Mouse (Mus musculus): ENCODE measurements around the gene Tyw3.
"Not testable (repeated sequence)": the region's sequence is repeated elsewhere in the genome, so short reads cannot be mapped to it uniquely, and the experiment has no call there.

Tyw3 gene

DNA sequence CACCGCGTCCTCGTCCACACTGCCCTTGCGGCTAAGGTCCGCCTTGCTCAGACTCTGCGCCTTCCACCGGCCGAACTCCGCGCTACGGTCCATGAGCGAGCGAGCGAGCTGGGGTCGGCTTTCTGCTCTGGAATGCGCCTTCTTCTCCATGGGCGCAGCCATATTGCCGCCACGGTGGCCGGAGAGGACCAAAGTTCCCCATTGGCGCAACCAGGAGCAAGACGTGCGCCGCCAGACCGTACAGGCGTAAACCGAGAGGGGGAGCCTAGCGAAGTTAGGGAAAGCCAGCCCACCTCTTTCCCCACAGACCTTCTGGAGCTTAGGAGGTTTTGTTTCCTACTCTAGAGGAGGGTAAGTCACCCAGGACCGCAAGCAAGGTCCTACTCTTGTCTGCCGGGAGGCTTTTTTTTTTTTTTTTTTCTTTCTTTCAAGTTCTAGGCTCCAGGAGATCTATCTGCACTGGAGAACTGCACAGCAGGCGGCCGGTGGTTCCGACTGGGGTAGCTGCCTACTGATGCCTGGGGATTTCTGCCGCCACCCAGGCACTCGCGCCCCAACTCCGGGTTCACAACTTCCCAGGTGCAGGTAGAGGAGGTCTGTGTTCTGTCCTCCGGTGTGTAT, at the start of gene Tyw3:
TSS of gene Tyw3 (minus strand) at position 171 of the 621 bp plus-strand sequence.
- DNase-seq = peak; percentile 86 to 95

DNA sequence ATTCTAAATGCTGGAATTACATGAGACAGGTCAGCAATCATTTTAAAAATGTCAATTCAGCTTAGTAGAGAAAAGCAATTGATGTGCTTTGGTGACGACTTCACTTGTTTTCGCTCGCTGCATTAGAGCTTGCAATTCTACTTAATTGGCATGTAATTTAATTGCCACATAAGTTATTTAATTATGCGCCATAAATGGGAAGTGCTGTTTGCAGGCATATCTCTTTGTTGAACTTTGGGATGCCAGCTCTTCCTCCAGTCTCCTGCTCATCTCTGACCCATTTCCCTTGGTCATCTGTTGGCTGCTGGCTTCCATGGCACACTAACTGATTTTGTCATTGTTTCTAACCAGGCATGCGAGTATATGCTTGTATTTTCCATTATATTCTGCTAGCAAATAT, 36.2 kb upstream of the Tyw3 start:
- no peak for DNase-seq

DNA sequence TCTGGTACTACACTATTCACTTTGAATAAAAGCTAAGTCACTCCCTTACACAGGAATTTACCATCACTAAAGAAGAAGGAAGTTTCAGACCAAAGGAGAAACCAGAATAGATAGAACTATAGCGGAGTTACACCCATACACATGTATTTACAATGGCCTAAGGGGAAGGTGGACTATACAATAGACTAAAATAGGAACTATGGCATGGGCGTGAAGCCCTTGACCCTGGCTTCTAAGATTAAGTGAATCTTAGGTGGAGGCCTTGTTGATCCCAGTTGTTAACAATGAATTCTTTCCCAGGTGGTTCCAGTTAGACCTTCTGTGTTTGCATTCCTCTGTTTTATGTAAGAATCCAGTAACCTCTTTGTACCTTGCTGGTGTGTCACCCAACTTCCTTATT, 34.4 kb upstream of the Tyw3 start:
- not testable (repeated sequence) for DNase-seq

DNA sequence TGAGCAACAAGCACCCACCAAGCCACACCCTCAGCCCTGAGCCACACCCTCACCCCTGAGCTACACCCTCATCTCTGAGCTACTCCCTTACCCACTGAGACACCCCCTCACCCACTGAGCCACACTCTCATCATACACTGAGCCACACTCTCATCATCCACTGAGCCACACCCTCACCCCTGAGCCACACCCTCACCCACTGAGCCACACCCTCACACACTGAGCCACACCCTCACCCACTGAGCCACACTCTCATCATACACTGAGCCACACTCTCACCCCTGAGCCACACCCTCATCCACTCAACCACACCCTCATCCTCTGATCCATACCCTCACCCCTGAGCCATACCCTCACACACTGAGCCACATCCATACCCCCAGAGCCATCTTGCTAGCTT, 31.4 kb upstream of the Tyw3 start:
- no peak for DNase-seq

DNA sequence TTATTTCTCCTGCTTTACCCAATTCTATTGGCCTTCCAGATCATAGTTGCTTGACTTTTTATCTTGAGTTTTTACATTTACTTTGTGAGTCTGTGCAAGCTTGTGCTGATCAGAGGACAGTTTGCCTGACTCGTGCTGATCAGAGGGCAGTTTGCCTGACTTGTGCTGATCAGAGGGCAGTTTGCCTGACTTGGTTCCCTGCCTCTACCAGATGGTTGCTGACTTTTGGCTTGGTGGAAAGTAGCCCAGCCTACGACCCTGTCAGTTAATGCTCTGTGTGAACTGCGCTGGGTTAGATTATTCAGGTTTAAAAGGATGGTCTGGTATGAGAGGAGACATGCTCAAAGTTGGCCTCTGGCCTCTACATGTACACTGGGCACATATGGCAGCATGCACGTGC, 19.2 kb upstream of the Tyw3 start:
- no peak for DNase-seq

DNA sequence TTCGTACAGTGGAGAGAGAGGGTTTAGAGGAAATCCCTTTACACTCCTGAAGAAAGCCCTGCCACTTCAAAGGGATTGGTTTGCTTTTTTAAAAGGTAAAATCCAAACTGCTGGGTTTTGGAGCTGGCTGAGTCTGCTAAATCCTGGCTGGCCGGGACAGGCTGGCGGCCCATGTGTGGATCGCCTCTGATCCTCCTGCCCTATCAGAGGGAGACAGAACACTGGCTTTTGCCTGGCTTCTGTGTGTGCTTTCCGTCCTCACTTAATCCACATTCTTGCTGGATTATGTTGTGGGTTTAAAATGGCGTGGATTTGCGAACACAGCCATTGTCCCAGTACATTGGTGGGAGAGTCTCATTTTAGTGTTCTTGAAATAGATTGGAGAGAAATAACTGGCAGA, 18.4 kb upstream of the Tyw3 start:
- no peak for DNase-seq

DNA sequence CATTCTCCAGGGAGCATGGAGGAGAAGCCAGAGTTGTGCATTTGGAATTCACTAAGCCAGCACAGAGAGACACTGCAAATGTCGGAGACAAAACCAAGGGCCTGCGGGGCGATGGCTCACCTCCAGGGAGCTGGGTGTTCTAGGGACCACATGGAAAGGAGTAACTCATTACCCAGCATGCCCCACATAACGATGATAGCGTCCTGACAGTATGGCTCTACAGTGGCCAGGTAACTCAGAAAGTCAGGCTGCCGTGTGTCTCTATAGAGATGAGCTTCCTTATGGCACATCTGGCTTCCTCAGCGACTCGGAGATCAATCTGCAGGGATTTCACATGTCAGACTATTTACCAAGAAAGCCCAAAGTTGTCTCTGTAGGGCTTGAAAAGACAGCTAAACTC, 17.9 kb upstream of the Tyw3 start:
- no peak for DNase-seq

DNA sequence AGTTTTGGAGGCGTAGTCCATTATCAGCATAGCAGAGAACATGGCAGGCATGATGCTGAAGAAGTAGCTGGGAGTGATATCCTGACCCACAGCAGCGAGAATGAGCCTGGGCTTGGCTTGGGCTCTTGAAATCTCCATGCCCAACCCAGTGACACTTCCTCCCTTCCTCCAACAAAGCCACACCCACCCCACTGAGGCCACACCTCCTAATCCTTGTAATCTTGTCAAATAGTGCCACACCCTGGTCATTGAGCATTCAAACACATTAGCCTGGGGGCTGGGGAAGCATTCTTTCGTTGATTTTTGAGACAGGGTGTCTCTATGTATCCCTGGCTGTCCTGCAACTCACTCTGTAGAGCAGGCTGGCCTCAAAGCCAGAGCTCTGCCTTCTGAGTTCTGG, 15.0 kb upstream of the Tyw3 start:
- DNase-seq = no peak

DNA sequence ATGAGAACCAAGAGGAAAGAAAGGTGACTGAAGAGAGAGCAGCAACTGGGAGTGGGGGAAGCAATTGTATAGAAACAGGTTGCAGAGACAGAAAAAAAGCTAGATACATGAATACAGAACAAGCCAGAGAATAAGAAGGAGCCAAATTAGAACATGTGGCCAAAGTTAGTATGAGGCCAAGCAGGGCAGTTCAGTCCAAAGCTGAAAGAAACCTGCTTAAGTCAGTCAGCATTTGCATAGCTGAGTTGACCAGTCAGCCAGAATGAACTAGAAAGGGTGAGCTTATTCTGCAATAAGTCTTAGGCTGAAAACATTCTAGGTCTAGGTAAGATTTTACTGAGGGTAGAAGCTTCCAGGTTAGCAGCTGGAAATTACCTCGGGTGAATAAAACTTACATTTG, 11.0 kb upstream of the Tyw3 start:
- no peak for DNase-seq

DNA sequence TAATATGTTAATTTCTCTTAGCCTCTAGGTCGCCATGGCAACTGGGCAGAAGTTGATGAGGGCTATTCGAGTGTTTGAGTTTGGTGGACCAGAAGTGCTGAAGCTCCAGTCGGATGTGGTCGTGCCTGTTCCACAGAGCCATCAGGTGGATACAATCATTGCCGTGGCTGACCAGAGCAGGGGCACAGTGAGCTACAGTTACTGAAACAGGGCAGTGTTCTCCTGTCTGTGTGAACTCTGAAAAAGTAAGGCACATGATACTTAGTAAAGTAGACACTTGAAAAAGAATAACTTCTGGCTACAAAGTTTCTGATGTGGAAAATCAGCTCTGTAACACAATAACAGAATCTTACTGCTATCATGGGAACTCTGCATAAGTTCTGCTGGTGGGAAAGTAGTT, 8.0 kb upstream of the Tyw3 start:
- DNase-seq = no peak

DNA sequence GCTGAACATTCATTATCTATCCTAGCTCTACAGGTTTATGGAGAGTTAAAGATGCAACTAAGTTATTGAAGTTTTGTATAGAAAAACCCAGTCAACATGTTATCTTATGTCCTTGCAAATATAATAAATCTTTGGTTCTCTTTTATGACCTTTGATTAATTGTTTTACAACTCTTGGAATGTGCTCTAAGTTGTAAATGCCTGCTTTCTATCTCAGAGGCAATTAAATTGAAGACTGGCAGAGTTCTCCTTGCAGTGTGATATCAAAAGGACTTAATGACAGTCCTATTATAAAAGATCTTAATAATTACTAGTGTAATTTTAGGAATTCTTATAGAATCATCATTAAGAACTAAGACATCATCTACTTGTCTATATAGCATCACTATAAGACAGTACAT, 5.2 kb upstream of the Tyw3 start:
- DNase-seq = no peak

DNA sequence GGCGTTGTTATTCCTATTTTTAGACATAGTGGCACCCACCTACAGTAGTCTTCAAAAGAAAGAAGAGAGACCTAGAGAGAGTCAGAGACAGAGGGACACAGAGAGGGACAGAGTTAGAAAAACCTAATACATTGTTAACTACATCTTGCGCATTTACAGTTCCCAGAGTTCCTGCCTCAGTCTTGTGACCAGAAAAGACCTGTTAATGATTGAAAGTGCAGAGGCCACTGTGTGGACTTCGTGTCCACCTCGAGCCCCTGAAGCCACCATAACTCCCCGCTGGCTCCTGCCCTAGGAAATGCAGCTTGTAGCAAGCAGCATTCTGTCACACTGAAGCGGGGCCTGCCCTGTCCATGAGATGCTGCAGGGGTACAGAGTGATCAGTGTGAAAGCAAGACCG, 657 bp upstream of the Tyw3 start:
- no peak for DNase-seq

DNA sequence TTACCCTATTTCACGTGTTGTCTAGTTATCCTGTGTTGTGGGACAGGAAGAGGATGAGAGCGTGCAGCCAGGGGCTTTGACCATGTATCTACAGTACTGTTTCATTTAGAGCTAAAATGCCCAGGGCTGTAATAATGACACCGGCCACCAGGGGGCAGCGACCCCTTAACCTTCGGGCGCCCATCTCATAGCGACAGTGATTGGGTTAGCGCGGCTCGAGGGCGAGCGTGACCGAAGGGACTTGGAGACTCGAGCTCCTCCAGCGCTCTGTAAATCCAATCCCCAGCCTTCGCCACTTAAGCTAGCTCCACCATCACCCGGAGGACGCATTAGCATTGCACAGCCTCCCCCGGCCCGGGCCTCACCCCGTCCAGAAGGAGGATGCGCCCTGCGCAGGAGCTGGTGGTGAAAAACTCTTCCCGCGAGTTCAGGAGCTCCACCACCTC, 393 bp downstream of the Tyw3 start, which contains the start of gene Cryz:
TSS of gene Cryz (plus strand) at position 224 of the 446 bp plus-strand sequence.
- peak; percentile 76 to 92 for DNase-seq

DNA sequence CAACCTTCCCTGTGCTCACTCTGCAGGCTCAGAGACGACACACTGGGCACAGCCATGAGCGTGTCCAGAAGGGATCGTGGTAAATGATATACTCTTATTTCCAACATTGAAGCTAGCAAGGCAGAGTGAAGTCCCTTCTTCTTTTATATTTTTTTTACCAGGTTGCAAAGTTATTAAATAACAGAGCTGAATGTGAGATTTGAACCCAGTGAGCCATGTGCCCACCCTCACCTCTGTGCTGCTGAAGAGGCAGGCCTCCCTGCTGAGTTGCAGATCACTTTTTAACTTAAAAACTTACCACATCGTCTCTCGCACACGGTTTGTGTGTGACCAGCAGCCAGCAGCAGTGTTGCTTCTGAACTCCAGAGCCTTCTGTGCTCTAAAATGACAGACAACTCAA, 2.7 kb downstream of the Tyw3 start:
- DNase-seq = no peak

DNA sequence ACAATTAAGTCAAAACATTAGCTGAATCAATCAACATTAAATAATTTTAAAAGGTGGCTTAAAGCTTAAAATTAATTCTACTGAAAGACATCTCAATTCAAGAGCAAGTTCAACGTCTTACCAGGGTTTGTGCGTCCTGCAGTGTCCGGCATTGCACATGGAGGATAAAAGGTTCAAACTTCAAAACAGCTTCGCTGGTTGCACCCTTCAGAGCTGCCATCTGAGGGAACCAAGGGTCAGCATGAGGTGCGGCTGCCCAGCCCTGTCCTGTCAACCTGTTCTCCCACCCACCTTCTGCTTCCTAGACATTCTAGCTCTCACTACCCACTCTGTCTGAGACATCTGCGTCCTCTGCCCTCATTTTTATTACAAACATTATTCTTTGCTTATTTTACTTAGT, 3.3 kb downstream of the Tyw3 start:
- no peak for DNase-seq

DNA sequence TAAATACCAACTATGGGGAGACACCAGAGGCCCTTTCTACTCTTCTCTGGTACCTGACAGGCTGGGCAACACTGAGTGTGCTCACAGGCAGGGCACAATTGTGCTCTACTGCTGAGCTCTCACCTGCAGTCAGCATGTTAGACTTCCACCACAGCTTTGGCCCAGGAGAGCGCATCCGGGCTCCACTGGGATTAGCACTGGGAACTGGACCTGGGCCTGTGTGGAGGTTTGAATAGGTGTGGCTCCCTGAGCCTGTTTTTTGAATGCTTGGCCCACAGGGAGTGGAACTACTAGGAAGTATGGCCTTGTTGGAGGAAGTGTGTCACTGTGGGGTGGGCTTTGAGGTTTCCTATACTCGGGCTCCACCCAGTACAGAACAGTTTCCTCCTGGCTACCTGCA, 5.3 kb downstream of the Tyw3 start:
- no peak for DNase-seq

DNA sequence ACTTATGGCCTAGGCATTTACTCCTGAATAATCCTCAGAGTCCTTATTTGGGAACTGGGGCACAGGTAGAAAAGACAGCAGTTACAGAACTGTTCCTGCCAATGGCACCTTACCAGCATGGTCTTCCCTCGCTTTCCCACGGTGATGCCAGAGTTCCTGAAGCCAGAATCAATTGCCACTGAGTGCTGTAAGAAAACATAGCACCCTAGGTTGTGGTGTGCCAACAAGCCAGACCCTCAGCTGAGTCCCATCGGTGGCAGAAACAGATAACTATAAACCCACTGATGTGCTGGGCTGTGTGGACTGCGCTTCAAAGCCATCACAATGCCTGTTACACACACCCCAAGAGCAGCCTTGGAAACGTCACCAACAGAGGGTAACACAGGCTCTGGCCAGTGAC, 5.9 kb downstream of the Tyw3 start:
- no peak for DNase-seq

DNA sequence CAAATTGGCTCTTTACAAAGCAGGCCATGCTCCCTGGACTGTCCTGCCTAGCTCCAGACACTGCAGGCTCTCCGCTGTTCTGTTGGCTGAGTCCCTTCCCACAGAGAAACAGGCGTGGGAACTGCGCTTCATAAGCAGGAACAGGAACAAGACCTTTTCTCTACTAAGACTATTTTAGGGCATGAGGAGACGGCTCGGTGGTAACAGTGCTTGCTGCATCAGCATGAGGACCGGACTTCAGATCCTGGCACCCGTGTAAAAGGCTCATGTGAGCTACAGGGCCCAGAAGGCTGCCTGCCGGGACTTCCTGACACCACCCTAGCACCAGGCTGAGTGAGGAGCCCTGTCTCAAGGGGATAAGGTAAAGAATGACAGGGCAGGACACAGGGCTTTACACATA, 12.6 kb downstream of the Tyw3 start:
- no peak for DNase-seq

DNA sequence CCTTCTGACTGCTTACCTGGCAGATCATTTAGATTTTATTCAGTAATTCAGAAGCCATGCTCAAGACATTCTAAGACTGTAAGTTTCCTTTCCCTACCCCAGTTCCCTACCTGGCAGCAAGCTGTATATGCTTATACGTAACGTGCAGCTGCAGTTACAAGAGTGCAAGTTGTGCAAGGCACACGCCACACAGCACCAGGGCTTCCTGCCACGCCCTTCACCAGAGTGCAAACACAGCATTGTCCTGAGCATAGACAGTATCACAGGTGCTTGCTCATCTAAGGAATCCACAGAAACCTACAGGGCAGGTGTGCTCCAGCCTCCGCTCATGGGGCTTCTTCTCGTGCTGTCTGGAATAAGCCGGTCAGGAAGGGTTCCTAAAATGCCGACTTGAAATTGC, 19.0 kb downstream of the Tyw3 start:
- DNase-seq = no peak

DNA sequence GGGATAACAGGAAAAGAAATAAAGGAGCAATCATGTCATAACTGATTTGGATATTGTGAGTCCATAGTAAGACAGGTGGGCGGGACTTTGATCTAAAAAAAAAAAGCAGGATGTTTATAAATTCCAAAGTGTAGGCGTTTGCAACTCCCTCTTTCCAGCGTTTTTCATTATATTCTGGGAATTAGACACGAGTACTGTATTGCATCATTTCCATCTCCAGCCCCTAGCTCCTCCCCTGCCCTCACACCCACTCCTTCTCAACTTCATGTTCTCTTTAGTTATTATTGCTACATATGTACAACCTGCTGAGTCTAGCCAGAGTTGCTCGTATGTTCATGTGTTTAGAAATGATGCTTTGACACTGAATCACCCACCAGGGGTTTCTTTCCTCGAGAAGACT, 23.2 kb downstream of the Tyw3 start:
- DNase-seq = no peak

DNA sequence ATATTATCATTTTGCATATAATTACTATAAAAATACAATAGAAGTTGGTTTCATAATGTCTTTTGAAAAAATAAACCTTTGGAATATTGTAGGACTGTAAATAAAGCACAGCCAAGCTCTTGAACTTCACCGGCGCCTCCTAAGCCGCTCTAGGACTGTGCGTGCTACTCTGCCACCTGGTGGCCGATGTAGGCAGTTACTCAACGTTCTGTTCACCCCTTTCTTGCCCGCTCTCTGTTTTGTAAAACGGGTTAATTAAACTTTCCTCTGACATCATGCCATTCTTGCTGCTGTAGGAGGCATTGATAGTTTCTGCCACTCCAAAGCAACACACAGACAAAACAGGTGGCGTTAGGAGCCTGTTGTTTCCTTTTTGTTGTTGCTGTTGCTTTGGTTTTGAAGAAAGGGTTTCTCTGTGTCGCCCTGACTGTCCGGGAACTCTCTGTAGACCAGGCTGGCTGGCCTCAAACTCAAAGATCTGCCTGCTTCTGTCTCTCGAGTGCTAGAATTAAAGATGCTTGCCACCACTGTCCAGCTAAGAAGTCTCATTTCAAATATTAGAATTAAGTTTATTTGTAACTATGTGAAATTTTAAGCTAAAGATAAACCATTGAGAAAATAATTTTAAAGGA, 24.4 kb downstream of the Tyw3 start:
- DNase-seq = peak in 1 of 2 experiments; percentile 63

DNA sequence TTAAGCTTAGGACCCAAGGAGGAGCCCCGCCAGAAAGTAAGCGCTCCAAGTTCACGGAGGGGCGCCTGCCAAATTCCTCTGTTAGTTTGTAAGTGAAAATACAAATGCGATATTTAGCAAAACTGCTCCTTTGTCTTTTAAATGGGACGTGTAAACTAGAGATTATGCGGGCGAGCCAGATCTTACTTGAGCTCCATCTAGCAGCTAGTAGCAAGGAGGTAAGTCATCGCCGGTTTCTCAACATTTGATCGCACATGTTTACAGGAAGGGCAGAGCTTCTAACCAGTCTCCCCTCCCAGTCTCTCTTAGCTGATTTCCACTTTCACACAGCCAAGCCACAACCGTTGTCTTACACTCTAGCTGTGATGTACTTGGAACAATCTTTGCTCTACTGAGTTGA, 26.1 kb downstream of the Tyw3 start:
- DNase-seq = no peak

DNA sequence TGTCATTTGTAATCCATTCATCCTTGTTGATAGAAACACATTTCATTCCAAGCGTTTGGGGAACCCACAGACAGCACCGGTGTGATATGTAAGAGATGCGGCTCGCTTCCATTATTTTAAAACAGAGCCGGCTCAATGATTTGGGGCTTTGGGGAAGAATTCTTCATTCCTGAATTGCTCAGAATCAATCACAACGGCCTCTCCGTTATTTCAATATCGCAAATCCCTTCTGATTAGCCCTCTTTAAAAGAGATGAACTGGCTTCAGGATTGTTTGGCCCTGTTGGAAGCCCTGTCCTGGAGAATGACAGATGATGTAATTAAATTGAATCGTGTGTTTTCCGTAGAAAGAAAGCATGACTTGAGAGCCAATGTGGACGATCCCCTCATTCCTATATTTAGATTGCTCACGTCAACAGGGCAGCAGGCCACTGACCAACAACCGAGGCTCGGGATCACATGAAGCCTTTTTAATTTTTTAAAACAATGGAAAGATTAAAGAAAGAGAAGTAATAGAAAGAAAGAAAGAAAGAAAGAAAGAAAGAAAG, 26.8 kb downstream of the Tyw3 start:
- no peak for DNase-seq

DNA sequence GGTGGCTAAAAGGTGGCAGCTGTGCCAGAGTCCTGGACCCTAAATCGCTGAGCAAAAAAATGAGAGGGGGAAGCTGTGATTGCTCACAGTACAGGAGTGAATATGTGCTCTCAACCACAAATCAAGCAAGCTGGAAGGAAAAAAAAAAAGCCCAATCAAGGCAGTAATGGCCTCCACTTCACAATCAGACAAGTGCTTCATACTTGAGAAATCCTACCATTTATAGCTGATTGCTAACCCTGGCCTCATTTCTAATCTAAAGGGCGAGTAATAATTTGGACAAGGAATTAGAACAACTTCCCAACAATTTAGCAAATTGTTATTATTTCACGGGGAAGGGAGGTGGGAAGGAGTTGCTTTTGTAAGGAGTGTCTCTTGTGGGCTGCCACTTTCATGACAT, 31.5 kb downstream of the Tyw3 start:
- no peak for DNase-seq

DNA sequence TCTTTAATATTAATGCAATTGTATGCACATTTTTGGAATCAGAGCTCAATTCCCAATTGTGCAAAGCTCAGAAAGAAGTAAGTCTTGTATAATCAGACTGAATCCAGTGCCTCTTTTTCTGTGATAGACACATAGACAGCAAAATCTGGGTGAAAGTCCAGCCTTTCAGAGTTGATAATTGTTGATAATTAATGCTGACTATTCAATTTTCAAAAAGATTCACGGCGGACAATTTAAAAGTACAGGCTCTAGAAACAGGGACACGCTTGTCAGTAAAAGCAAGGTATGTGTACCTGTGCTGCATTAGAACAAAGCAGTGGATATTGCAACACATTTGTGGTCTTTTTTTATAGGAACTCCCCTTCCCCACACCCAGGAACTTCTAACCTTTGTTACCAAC, 34.7 kb downstream of the Tyw3 start:
- DNase-seq = no peak
